Mouse (Mus musculus) induced T-regulatory cell, adult 2 months (primary cell): Measurements from ENCODE around the gene Sdf2.

Source experiments
- DNase-seq: peaks from one replicate; pipeline ENCODE4 v3.0.0-alpha.2; 2012; ENCODE audit warnings: low read depth

Sdf2 gene

DNA sequence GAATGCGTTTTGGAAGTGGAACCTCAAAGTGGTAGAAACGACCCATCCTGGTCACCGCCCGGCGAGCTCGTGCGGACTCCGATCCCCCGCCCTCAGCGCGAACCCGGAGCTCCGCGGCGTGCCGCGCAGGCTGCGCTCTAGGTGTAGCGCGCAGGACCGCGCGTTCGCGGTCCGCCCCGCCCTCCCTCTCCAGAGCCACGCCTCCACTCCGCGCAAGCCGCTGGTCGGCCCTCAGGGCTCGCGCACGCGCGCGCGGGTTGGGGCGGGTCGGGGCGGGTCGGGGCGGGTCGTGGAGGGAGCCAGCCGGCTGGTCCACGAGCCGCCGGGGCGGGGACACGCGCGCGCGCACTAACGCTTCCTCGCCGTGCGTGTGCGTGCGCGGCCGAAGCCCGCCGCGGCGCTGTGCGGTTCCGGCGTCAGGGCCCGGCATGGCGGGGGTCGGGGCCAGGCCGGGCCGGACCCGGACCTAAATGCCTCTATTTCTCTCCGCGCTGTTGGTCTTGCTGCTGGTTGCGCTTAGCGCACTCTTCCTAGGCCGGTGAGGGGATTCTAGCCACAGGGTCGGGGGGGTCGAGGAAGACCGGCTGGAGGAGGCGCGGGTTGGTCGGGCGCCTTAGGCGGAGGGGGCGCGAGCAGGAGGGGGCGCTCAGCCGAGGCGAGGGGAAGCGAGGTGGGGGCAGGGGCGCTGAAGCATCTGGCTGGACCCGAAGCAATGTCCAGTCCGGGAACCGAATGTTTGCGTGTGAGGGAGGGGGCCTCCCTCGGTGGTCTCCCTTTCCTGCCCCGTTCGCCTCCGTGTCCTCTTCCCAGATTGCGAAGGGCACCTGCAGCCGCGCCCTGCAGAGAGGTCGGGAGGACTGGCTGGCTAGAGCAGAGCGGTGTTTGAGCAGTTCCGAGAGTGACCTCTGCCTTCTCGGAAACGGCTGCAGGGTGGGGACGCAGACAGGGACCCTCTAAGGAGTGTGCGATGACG lies 16.1 kb downstream of the Sdf2 start, which contains the start of gene 2610507B11Rik:
Gene 2610507B11Rik (plus strand): TSS at position 373 of the 973 bp plus-strand sequence.
- peak; percentile 96 for DNase-seq

DNA sequence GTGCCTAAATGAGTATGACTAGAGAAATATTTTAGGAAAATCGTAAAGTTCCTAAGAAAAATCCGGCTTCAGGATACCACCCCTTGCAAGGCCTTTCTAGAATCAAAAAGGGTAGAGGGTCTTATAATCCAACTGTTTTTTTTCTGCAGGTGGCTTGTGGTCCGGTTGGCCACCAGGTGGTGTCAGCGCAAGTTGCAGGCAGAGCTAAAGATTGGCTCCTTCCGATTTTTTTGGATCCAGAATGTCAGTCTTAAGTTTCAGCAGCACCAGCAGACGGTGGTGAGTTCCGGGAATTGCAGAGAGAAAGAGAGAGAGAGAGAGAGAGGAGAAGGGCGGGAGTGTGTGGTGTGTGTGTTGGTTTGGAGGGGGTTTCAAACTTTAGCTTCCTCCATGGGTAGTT lies 17.0 kb downstream of the Sdf2 start:
- peak; percentile 77 for DNase-seq

DNA sequence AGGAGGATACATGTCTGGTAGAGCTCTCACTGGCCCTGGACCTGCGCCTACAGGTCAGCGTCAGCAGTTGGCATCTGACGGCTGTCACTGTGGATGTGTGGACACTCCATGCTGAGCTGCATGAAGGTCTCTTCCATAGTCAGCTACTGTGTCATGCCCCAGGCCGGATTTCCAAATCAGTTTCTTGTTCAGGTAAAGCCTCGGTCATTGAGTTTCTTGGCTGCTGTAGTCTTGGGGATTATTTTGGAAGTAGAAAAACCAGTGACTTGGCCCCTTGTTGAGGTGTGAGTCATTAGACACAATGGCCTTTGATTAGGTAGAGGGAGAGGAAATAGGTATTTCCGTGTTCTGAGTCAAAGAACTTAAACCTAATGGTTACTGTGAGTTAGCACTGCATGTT lies 20.0 kb downstream of the Sdf2 start:
- no peak for DNase-seq

DNA sequence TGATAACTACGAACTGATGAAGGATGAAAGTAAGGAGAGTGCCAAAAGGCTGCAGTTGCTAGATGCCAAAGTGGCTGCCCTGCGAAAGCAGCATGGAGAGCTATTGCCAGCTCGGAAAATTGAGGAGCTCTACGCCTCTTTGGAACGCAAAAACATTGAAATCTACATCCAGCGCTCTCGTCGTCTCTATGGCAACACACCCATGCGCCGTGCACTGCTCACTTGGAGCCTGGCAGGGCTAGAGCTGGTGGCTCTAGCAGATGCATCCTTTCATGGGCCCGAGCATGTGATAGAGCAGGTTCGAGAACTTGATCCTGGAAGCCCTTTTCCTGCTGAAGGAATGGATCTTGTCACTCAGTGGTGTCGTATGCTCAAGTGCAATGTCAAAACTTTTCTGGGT lies 26.4 kb downstream of the Sdf2 start:
- no peak for DNase-seq

DNA sequence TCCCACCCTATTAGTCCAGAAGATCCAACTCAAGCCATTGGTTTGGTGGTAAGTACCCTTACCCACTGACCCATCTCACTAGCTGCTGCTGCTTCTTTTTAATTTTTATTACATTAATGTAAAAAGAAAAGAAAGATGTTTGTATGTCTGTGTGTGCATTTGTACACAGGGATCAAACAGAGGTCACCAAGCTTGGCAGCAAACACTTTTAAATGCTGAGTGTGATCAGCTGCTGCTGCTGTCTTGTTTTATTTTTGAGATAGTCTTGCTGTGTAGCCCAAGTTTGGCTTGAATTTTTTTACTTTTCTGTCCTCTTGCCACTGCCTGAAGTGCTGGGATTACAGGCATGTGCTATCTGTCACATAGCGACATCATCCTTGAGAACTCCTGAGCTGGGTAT lies 30.1 kb downstream of the Sdf2 start:
- no peak for DNase-seq

DNA sequence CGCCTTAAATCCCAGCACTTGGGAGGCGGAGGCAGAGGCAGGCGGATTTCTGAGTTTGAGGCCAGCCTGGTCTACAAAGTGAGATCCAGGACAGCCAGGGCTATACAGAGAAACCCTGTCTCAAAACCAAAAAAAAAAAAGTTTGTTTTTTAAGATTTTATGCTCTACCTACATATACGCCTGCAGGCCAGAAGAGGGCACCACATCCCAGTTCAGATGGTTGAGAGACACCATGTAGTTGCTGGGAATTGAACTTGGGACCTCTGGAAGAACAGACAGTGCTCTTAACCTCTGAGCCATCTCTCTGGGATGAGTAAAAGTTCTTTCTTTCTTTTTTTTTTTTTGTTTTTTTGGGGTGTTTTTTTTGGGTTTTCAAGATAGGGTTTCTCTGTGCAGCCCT lies 30.6 kb downstream of the Sdf2 start:
- peak; percentile 38 for DNase-seq

DNA sequence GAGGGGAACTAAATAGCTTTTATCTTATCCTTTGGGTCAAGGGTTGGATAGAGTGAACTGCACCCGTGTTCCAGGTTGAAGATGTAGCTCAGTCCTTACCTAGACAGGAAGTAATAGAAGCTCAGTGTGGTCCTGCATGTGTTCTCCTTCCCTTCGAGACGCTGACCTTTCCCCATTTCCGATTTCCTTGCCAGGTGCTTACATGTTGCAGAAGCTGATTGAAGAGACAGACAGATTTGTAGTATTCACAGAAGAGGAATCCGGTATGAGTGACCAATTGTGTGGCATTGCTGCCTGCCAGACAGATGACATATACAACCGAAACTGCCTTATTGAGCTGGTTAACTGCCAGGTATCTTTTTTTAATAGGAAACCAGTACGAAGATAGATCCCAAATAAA lies 33.3 kb downstream of the Sdf2 start:
- no peak for DNase-seq

DNA sequence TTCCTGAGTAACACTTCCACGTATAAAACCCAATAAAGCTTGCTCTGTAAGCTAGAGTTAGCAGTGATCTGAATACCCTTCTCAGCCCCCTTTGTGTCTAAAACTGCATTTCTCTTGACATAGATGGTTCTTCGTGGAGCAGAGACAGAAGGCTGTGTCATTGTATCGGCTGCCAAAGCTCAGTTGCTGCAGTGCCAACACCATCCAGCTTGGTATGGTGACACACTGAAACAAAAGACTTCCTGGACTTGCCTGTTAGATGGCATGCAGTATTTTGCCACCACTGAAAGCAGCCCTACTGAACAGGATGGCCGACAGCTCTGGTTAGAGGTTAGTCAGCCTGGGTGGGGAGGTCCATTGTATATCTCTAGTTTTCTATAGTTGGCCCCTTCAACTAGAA lies 34.0 kb downstream of the Sdf2 start:
- no peak for DNase-seq

DNA sequence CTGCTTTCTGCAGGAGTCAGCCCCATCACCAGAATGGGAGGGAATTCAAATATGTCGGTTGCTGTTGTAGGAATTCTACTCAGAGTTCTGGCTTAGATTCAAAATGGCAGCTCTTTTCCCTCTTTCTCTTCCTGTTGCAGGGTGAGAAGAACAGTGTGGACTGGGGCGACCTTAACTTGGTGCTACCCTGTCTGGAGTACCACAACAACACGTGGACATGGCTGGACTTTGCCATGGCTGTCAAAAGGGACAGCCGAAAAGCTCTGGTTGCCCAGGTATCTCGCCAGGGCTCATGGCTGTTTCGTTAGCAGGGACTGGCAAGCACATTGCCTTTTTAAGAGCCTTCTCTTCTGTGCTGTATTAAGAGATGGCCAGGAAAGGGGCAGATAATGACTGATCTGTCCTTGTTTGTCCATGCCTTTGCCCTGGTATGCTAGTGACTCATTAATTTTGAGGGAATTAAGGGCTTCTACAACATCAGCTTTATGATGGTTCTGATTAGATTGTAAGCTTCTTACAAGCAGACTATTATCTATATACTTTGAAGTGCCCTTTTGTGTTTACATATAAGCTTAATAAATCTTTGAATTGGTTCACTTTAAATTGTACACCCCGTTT lies 43.7 kb downstream of the Sdf2 start:
- DNase-seq = no peak

DNA sequence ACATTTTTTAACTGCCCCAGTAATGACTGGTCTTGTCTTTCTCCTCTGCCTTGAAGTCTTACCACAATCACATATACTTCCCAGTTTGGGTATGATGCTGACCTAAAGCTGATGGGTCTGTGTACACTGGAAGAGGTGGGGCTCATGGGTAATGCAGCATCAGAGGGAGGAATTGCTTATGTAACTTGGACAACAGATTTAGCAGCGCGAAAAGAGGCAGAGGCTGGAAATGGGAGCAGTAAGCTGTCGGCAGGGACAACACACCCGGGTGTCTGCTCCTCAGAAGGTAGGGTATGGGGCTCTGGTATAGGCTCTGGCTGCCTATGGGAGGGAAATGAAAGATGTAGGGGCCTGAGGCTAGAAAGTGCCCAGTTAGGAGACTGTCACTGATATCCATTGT lies 45.1 kb downstream of the Sdf2 start, which contains the start of gene BC030499:
Gene BC030499 (plus strand): TSS at position 188 of the 400 bp plus-strand sequence.
- no peak for DNase-seq

DNA sequence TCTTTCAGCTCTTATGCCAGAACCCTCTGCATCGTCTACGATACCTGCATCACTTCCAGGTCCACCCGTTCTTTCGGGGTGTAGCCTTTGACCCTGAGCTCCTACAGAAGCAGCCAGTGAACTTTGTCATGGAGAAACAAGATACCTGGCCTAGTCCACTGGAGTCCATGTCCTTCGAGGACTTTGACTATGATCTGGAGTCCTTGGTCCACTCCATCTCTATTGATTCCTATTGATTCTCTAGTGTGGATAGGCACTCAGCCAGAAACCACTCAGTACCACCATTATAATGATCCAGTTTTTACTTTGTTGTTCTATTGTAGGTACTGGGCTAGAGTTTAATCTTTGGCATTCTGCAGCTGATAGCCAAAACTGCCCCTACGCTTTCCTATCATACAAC lies 49.0 kb downstream of the Sdf2 start:
- DNase-seq = no peak

DNA sequence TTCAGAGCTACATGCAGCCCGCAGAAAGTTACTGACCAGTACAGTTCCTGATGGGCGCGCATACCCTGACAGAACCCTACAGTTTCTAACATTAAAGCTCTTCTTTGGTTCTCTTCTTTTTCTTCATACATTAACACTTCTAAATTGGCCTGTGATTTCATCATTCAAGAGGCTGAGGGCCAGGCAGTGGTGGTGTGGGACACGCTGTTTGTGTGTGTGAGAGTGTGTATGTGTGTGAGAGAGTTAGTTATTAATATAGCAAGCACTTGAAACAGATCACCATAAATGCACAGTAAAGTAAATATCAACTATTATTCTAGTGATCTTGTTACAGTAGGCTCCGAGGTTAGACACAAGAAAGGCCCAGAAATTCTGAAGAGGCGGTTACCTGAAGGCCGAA lies 55.4 kb downstream of the Sdf2 start:
- DNase-seq = no peak

DNA sequence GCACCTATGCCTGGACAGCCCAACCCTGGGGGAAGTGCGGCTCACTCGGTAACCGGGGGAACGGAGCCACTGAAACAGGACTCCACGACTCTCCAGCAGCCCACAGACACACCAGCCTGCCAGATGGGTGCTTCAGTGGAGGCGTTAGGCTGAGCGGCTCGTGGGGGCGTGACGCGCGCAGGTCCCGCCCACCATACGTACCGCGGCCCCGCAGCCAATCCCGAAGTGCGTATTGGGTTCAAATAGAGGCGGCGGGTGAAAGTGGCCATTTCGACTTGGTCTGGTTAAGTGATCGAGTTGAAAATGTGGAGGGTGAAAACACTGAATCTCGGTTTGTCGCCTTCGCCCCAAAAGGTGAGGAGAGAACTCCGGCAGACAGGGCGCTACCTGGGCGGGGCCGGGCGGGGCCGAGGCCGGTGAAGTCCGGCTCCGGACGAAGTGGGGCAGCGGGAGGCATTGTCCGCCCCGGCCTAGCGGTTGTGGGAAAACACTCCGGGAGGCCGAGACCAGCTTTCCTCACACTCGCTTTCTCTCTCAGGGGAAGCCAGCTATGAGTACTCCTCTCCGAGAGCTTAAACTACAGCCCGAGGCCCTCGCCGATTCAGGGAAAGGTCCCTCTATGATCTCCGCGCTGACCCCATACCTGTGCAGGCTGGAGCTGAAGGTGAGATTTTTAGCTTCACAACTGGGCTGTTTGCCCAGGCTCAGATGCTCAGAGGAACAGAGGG lies 56.0 kb downstream of the Sdf2 start, which contains the start of gene Spag5:
Gene Spag5 (plus strand): TSS at position 173 of the 728 bp plus-strand sequence.
- peak; percentile 94 for DNase-seq
